Comparison of ENCODE assay signal across 23 mouse cellular contexts in the genomic region with DNA sequence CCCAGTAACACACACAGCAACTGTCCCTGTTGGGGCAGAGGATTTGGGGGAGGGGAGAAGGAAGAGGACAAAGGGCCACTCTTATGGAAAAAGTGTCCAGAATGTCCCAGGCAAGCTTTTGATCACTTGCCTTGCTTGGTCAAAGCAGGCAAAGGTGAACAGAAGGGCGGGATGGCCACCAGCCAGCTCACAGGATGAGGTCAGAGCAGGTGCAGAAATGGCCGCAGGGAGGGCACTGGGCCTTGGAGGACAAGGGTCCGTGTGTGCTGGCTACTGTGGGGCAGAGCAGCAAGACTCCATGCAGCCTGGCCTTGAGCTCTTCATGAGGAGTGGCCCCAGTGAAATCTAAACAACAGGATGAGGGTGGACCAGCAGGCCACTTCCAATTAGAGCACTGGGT.
DNase-seq lines count a peak whose midpoint lies in the region; ATAC-seq and TF ChIP-seq lines count a peak whose summit lies in the region.
"Had no signal": no experiment of that assay in that cellular context is flagged by ENCODE, and none has a peak within 500 bp of the region (broad histone marks: within the 10 kb centered on the region; RNA-seq: fewer than 3 reads in every experiment).

No protein-coding gene starts in this region.

- no peak for TF ChIP-seq CTCF in cerebellum, adult 2 months (IDR thresholded peaks at IDR 0.05; ENCODE audit: borderline replicate concordance, insufficient read depth, low read depth, low read length)

- peak; percentile 14 for DNase-seq in kidney, adult 11 months
- DNase-seq in left cerebral cortex, postnatal 4 days, result peak; percentile 60
- DNase-seq in left cerebral cortex, adult 9 months (ENCODE audit: low spot score in 2 of 2), result no peak
- peak; percentile 93 to 94 for DNase-seq in cerebellum, adult 2 months
- DNase-seq in cerebellum, postnatal 36 days, result peak; percentile 94
- no peak for DNase-seq in gastrocnemius, postnatal 36 days
- DNase-seq: adrenal gland, postnatal 10 days; heart, adult 11 months; heart, postnatal 14 days; layer of hippocampus, postnatal 36 days; lung, adult 2 months; lung, postnatal 36 days; right cerebral cortex, postnatal 4 days; thymus, adult 2 months had no signal

- no peak overlapping the region for H3K4me3 ChIP-seq in kidney, embryonic 15.5 days (replicated peaks)
- H3K4me3 ChIP-seq in cerebellum, adult 2 months (replicated peaks; ENCODE audit: insufficient read depth, low read depth, low read length), result no peak overlapping the region
- H3K4me3 ChIP-seq: forebrain, embryonic 10.5 days; heart, embryonic 12.5 days; hindbrain, embryonic 13.5 days; intestine, embryonic 15.5 days; limb, embryonic 10.5 days; midbrain, embryonic 15.5 days had no signal

- H3K4me2 ChIP-seq in kidney, embryonic 15.5 days, result no peak overlapping the region
- H3K4me2 ChIP-seq: heart, embryonic 12.5 days; hindbrain, embryonic 13.5 days; intestine, embryonic 15.5 days; midbrain, embryonic 15.5 days had no signal

- no peak overlapping the region for H3K27ac ChIP-seq in kidney, embryonic 15.5 days
- peak overlapping the region; percentile 91 for H3K27ac ChIP-seq in cerebellum, adult 2 months (ENCODE audit: insufficient read depth, low read length)
- H3K27ac ChIP-seq: forebrain, embryonic 10.5 days; hindbrain, embryonic 13.5 days; intestine, embryonic 15.5 days; limb, embryonic 10.5 days; midbrain, embryonic 15.5 days had no signal

- peaks cover 11% of the 10 kb centered on the region; the same call in 1 of the 2 replicates for H3K4me1 ChIP-seq in kidney, embryonic 15.5 days
- peaks cover 59% of the 10 kb centered on the region for H3K4me1 ChIP-seq in cerebellum, adult 2 months (ENCODE audit: control insufficient read depth, insufficient read depth, low read length)
- H3K4me1 ChIP-seq: heart, embryonic 12.5 days; hindbrain, embryonic 13.5 days; intestine, embryonic 15.5 days; midbrain, embryonic 15.5 days had no signal

- WGBS in kidney, embryonic 15.5 days, result 64% methylated on average over 3 of the region's 3 CpGs
- whole genome bisulfite sequencing in cerebellum, adult 2 months, result 9% methylated on average over 3 of the region's 3 CpGs

- no peak for TF ChIP-seq POLR2A in cerebellum, adult 2 months (IDR thresholded peaks at IDR 0.05; ENCODE audit: borderline replicate concordance, insufficient read depth, low read length)

- intact Hi-C loops in left cerebral cortex, postnatal 4 days (cut with DNase I), result no loop called here
- intact Hi-C loops in gastrocnemius, postnatal 36 days (cut with DNase I), result no loop called here

- ATAC-seq in kidney, embryonic 15.5 days (replicated peaks; ENCODE audit: low FRiP score), result no peak
- ATAC-seq: activated CD4-positive, CD25-positive, alpha-beta regulatory T cell, adult 4 months; intestine, embryonic 15.5 days; midbrain, embryonic 15.5 days had no signal

- H3K36me3 ChIP-seq in kidney, embryonic 15.5 days, result no peaks in the 10 kb centered on the region
- H3K36me3 ChIP-seq: forebrain, embryonic 10.5 days; G1E; heart, embryonic 12.5 days; hindbrain, embryonic 13.5 days; intestine, embryonic 15.5 days; limb, embryonic 10.5 days; midbrain, embryonic 15.5 days had no signal

- H3K9me3 ChIP-seq in kidney, embryonic 15.5 days (replicated peaks), result no peaks in the 10 kb centered on the region
- H3K9me3 ChIP-seq: forebrain, embryonic 10.5 days; G1E; heart, embryonic 12.5 days; hindbrain, embryonic 13.5 days; intestine, embryonic 15.5 days; limb, embryonic 10.5 days; midbrain, embryonic 15.5 days had no signal

- H3K9ac ChIP-seq in kidney, embryonic 15.5 days, result no peak overlapping the region
- H3K9ac ChIP-seq: heart, embryonic 12.5 days; hindbrain, embryonic 13.5 days; intestine, embryonic 15.5 days; midbrain, embryonic 15.5 days had no signal

- 0 out of 2 replicates have a peak, but pooled peaks cover 2% of the 10 kb centered on the region for H3K27me3 ChIP-seq in kidney, embryonic 15.5 days
- no peaks in the 10 kb centered on the region for H3K27me3 ChIP-seq in cerebellum, adult 2 months (ENCODE audit: control insufficient read depth, insufficient read depth, low read length)
- H3K27me3 ChIP-seq: hindbrain, embryonic 13.5 days; intestine, embryonic 15.5 days; midbrain, embryonic 15.5 days had no signal

Comparison
In these comparisons a context has a peak if more than half of its experiments do, and no peak if none do; other contexts are left out.
1. DNase-seq: peak in kidney, adult 11 months (single experiment), left cerebral cortex, postnatal 4 days (single experiment), cerebellum, adult 2 months (2 of 2) and cerebellum, postnatal 36 days (2 of 2); none in left cerebral cortex, adult 9 months (0 of 2) and gastrocnemius, postnatal 36 days (0 of 2).